Comparison of ENCODE assay signal across 26 mouse cellular contexts in genomic region chr10:118101056-118101455, GRCm38 (mm10). TPM values are rescaled to one million over a fixed set of nuclear protein-coding genes. Genes with fewer than 3 reads are reported as not detected.
DNase-seq lines count a peak whose midpoint lies in the region; TF ChIP-seq lines count a peak whose summit lies in the region.
"Had no signal": no experiment of that assay in that cellular context is flagged by ENCODE, and none has a peak within 500 bp of the region (broad histone marks: within the 10 kb centered on the region; RNA-seq: fewer than 3 reads in every experiment).

No protein-coding gene starts in this region.

- H3K27ac ChIP-seq in MEL (ENCODE audit: control insufficient read depth, low read depth, low read length) (peak overlapping the region; percentile 61), macrophage (peak overlapping the region; percentile 97)
- H3K27ac ChIP-seq: embryonic facial prominence, embryonic 13.5 days; embryonic facial prominence, embryonic 15.5 days; forebrain, embryonic 10.5 days; forebrain, embryonic 12.5 days; forebrain, embryonic 15.5 days had no signal

- H3K4me3 ChIP-seq in MEL (ENCODE audit: control insufficient read depth in 1 of 2, insufficient read depth in 1 of 2, low read depth in 2 of 2, low read length in 2 of 2) (no peak overlapping the region), macrophage (ENCODE audit: inconsistent target) (no peak overlapping the region)
- H3K4me3 ChIP-seq: embryonic facial prominence, embryonic 13.5 days; embryonic facial prominence, embryonic 15.5 days; erythroblast, embryonic 14.5 days; forebrain, embryonic 10.5 days; forebrain, embryonic 12.5 days; forebrain, embryonic 15.5 days had no signal

- TF ChIP-seq CTCF in MEL (IDR thresholded peaks at IDR 0.05 in 2 of 3, conservative IDR thresholded peaks at IDR 0.05 in 1 of 3; ENCODE audit: control insufficient read depth in 1 of 3, insufficient read depth in 1 of 3, low read depth in 2 of 3, low read length in 3 of 3, poor library complexity in 1 of 3, severe bottlenecking in 1 of 3) = no peak

- TF ChIP-seq EP300 in MEL (IDR thresholded peaks at IDR 0.05; ENCODE audit: low read depth in 1 of 2, low read length in 2 of 2) = no peak

- H3K9ac ChIP-seq in MEL (ENCODE audit: control insufficient read depth, low read depth, low read length, poor library complexity, severe bottlenecking) = no peak overlapping the region
- H3K9ac ChIP-seq: embryonic facial prominence, embryonic 13.5 days; embryonic facial prominence, embryonic 15.5 days; forebrain, embryonic 12.5 days; forebrain, embryonic 15.5 days; forebrain, postnatal 0 days had no signal

- WGBS in macrophage (ENCODE audit: missing documents) = 46% methylated on average over 2 of the region's 2 CpGs

- peak; percentile 86 for DNase-seq in heart, adult 11 months
- no peak for DNase-seq in heart, postnatal 10 days
- DNase-seq in 416B (ENCODE audit: low read depth) (peak; percentile 49), MEL (ENCODE audit: low read depth, low spot score) (no peak)
- no peak for DNase-seq in right cerebral cortex, adult 18-20 months
- no peak for DNase-seq in thymus, postnatal 25 days
- no peak for DNase-seq in gastrocnemius, adult 8-10 months (ENCODE audit: low spot score in 2 of 2)
- DNase-seq: adrenal gland, adult 8-10 months; adrenal gland, postnatal 14 days; adrenal gland, postnatal 36 days; cerebellum, adult 11 months; cerebellum, adult 18-20 months; cerebellum, adult 8-10 months; cerebellum, adult 9-11 months; cerebellum, postnatal 14 days; cerebellum, postnatal 36 days; embryo, embryonic 11 days had no signal

- H3K4me1 ChIP-seq in MEL (ENCODE audit: control insufficient read depth in 1 of 2, insufficient read depth in 2 of 2, low read length in 2 of 2) = peaks cover 6 to 20% of the 10 kb centered on the region in 2 experiments
- H3K4me1 ChIP-seq: embryonic facial prominence, embryonic 13.5 days; embryonic facial prominence, embryonic 15.5 days had no signal

- TF ChIP-seq RAD21 in MEL (IDR thresholded peaks at IDR 0.05; ENCODE audit: low read depth, low read length) = no peak

- no peaks in the 10 kb centered on the region for H3K27me3 ChIP-seq in MEL (ENCODE audit: control insufficient read depth in 1 of 2, insufficient read depth in 2 of 2, low read length in 2 of 2)
- H3K27me3 ChIP-seq: embryonic facial prominence, embryonic 13.5 days; embryonic facial prominence, embryonic 15.5 days; forebrain, embryonic 15.5 days had no signal

- H3K79me2 ChIP-seq in MEL (ENCODE audit: control insufficient read depth, insufficient read depth, low read length, poor library complexity) = no peaks in the 10 kb centered on the region
- no peaks in the 10 kb centered on the region for H3K79me2 ChIP-seq in macrophage (ENCODE audit: inconsistent target)

- H3K9me3 ChIP-seq in MEL (replicated peaks; ENCODE audit: insufficient read depth, low read length) = no peaks in the 10 kb centered on the region
- H3K9me3 ChIP-seq: embryonic facial prominence, embryonic 13.5 days; embryonic facial prominence, embryonic 15.5 days; forebrain, embryonic 10.5 days; forebrain, embryonic 12.5 days; forebrain, embryonic 15.5 days had no signal

- H3K36me3 ChIP-seq in MEL (ENCODE audit: control insufficient read depth in 1 of 2, insufficient read depth in 2 of 2, low read length in 2 of 2) = peaks cover 0 to 25% of the 10 kb centered on the region in 2 experiments; a peak in 2 of 4 replicates
- no peaks in the 10 kb centered on the region for H3K36me3 ChIP-seq in macrophage (ENCODE audit: inconsistent target)
- H3K36me3 ChIP-seq: embryonic facial prominence, embryonic 13.5 days; embryonic facial prominence, embryonic 15.5 days; forebrain, embryonic 10.5 days; forebrain, embryonic 12.5 days; forebrain, embryonic 15.5 days; G1E had no signal

- intact Hi-C loops in heart, postnatal 10 days (cut with DNase I) = loop anchor here (5.0 kb wide), 3 partner anchors 49 to 189 kb away; no protein-coding TSS in a partner anchor

- TF ChIP-seq POLR2A in MEL (IDR thresholded peaks at IDR 0.05; ENCODE audit: control insufficient read depth in 1 of 2, insufficient read depth in 1 of 2, low read depth in 1 of 2, low read length in 2 of 2, poor library complexity in 1 of 2) = no peak

TF ChIP-seq in MEL, 35 proteins besides CTCF, POLR2A, EP300 and RAD21:
- TF ChIP-seq POLR2AphosphoS5 (IDR thresholded peaks at IDR 0.05; ENCODE audit: borderline replicate concordance, low read depth, low read length) (no peak), SIN3A (IDR thresholded peaks at IDR 0.05; ENCODE audit: low read length) (no peak), MXI1 (IDR thresholded peaks at IDR 0.05; ENCODE audit: low read depth, low read length) (no peak)
TF ChIP-seq in MEL: peak in this region for 0.

RNA-seq across cellular contexts. Expression of gene Mdm1, which starts 40.6 kb away (rescaled TPM):
- total RNA-seq in heart, postnatal 10 days (2021) = 1 to 10 TPM; 5.6 to 6.6 TPM
- total RNA-seq in MEL (2012; rRNA removed) = 27.9 and 28.0 TPM in 2 replicates
- polyA plus RNA-seq in MEL (2012; ENCODE audit: insufficient read depth in 1 of 2, insufficient read length in 2 of 2, low read depth in 1 of 2, low replicate concordance in 2 of 2, missing spikeins in 1 of 2) (10 to 100 TPM in 1 of 2 experiments, not detected in 1; 44.5 TPM), macrophage (2018) (3.3 to 6.4 TPM (median 4.7 TPM) in 3 replicates)
- total RNA-seq in macrophage (2018; cell fraction: chromatin; rRNA removed) = 10 to 100 TPM in 17 of 26 experiments, 1 to 10 TPM in 9; 2.6 to 22.4 (median 12.4) TPM
- total RNA-seq in macrophage (2018; cell fraction: cytosol; rRNA removed) = 1 to 10 TPM; 1.5 to 4.7 (median 3.0) TPM
- total RNA-seq in macrophage (2018; cell fraction: nucleus; rRNA removed) = 10 to 100 TPM in 8 of 26 experiments, 1 to 10 TPM in 18; 1.9 to 23.4 (median 8.5) TPM
- 1 to 10 TPM; 1.1 to 1.8 (median 1.6) TPM for total RNA-seq in gastrocnemius, adult 8-10 months (2022)

Comparison
In these comparisons a context has a peak if more than half of its experiments do, and no peak if none do; other contexts are left out.
1. DNase-seq: peak in heart, adult 11 months (single experiment) and 416B (single experiment); none in heart, postnatal 10 days (0 of 2), MEL (single experiment), right cerebral cortex, adult 18-20 months (single experiment), thymus, postnatal 25 days (single experiment) and gastrocnemius, adult 8-10 months (0 of 2).